Mouse (Mus musculus): ENCODE results near the gene Ncoa7. TPM values are rescaled to one million over a fixed set of nuclear protein-coding genes. Genes with fewer than 3 reads are reported as not detected.

Gene Ncoa7
- polyA plus RNA-seq, 1 experiment = 3.8 TPM

- no peak for DNase-seq (ENCODE audit: low read depth)
These were observed 216.1 kb downstream of the Ncoa7 start for GRCm38 (mm10) chr10:30587037-30587436.

- no peak for DNase-seq (ENCODE audit: low read depth)
These were observed 217.4 kb downstream of the Ncoa7 start for GRCm38 (mm10) chr10:30585691-30586090.

Other genes with a start within 250 kb of the Ncoa7 start
- 0.62 and 1.4 TPM in 2 replicates for gene Trmt11, start 202.6 kb downstream of the Ncoa7 start, polyA plus RNA-seq (2012; rRNA removed)
- 20.1 and 24.0 TPM in 2 replicates for gene Hint3, start 173.7 kb downstream of the Ncoa7 start, polyA plus RNA-seq (2012; rRNA removed)
- gene Hey2, start 39.5 kb upstream of the Ncoa7 start, polyA plus RNA-seq (2012; rRNA removed) = 6.7 and 7.3 TPM in 2 replicates